Mouse (Mus musculus): ENCODE measurements around the gene Gsap. TPM values are rescaled to one million over a fixed set of nuclear protein-coding genes. Genes with fewer than 3 reads are reported as not detected.

Gene Gsap
- total RNA-seq (2015; ENCODE audit: low replicate concordance) (9.0 and 19.2 TPM in 2 replicates), total RNA-seq (2017; ENCODE audit: low replicate concordance) (2.8 and 4.1 TPM in 2 replicates)

- ATAC-seq (replicated peaks; ENCODE audit: low FRiP score, poor library complexity, severe bottlenecking), result peak; percentile 92
Observed at GRCm38 (mm10) chr5:21185764-21186685, at the start of gene Gsap. Gsap (plus strand) TSS chr5:21186255.

- ATAC-seq (replicated peaks; ENCODE audit: low FRiP score, poor library complexity, severe bottlenecking), result no peak
Observed at GRCm38 (mm10) chr5:21136575-21136974, 49.5 kb upstream of the Gsap start.

GRCm38 (mm10) chr5:21139505-21139904 is 46.5 kb upstream of the Gsap start:
- no peak for ATAC-seq (replicated peaks; ENCODE audit: low FRiP score, poor library complexity, severe bottlenecking)

- ATAC-seq (replicated peaks; ENCODE audit: low FRiP score, poor library complexity, severe bottlenecking), result peak; percentile 95
Observed at GRCm38 (mm10) chr5:21141133-21141551, 44.9 kb upstream of the Gsap start.

GRCm38 (mm10) chr5:21141626-21142025 is 44.4 kb upstream of the Gsap start:
- ATAC-seq (replicated peaks; ENCODE audit: low FRiP score, poor library complexity, severe bottlenecking), result no peak

- ATAC-seq (replicated peaks; ENCODE audit: low FRiP score, poor library complexity, severe bottlenecking), result no peak
Observed at GRCm38 (mm10) chr5:21143032-21143431, 43.0 kb upstream of the Gsap start.

- no peak for ATAC-seq (replicated peaks; ENCODE audit: low FRiP score, poor library complexity, severe bottlenecking)
Observed at GRCm38 (mm10) chr5:21144506-21145169, 41.4 kb upstream of the Gsap start.

GRCm38 (mm10) chr5:21148358-21148757 is 37.7 kb upstream of the Gsap start:
- ATAC-seq (replicated peaks; ENCODE audit: low FRiP score, poor library complexity, severe bottlenecking), result no peak

GRCm38 (mm10) chr5:21153672-21154071 is 32.4 kb upstream of the Gsap start:
- ATAC-seq (replicated peaks; ENCODE audit: low FRiP score, poor library complexity, severe bottlenecking), result no peak

- no peak for ATAC-seq (replicated peaks; ENCODE audit: low FRiP score, poor library complexity, severe bottlenecking)
Observed at GRCm38 (mm10) chr5:21156770-21157169, 29.3 kb upstream of the Gsap start.

GRCm38 (mm10) chr5:21159536-21159935 is 26.5 kb upstream of the Gsap start:
- no peak; the same call in 1 of the 2 replicates for ATAC-seq (replicated peaks; ENCODE audit: low FRiP score, poor library complexity, severe bottlenecking)

GRCm38 (mm10) chr5:21160781-21161180 is 25.3 kb upstream of the Gsap start:
- ATAC-seq (replicated peaks; ENCODE audit: low FRiP score, poor library complexity, severe bottlenecking), result no peak

- ATAC-seq (replicated peaks; ENCODE audit: low FRiP score, poor library complexity, severe bottlenecking), result no peak
Observed at GRCm38 (mm10) chr5:21163421-21163820, 22.6 kb upstream of the Gsap start.

GRCm38 (mm10) chr5:21168689-21169345 is 17.2 kb upstream of the Gsap start:
- ATAC-seq (replicated peaks; ENCODE audit: low FRiP score, poor library complexity, severe bottlenecking), result no peak

GRCm38 (mm10) chr5:21169346-21169745 is 16.7 kb upstream of the Gsap start:
- ATAC-seq (replicated peaks; ENCODE audit: low FRiP score, poor library complexity, severe bottlenecking), result no peak

GRCm38 (mm10) chr5:21169877-21170276 is 16.2 kb upstream of the Gsap start:
- ATAC-seq (replicated peaks; ENCODE audit: low FRiP score, poor library complexity, severe bottlenecking), result no peak

GRCm38 (mm10) chr5:21170440-21170839 is 15.6 kb upstream of the Gsap start:
- no peak for ATAC-seq (replicated peaks; ENCODE audit: low FRiP score, poor library complexity, severe bottlenecking)

GRCm38 (mm10) chr5:21170898-21171297 is 15.2 kb upstream of the Gsap start:
- no peak for ATAC-seq (replicated peaks; ENCODE audit: low FRiP score, poor library complexity, severe bottlenecking)

GRCm38 (mm10) chr5:21171336-21171735 is 14.7 kb upstream of the Gsap start:
- no peak for ATAC-seq (replicated peaks; ENCODE audit: low FRiP score, poor library complexity, severe bottlenecking)

- no peak for ATAC-seq (replicated peaks; ENCODE audit: low FRiP score, poor library complexity, severe bottlenecking)
Observed at GRCm38 (mm10) chr5:21172316-21172715, 13.7 kb upstream of the Gsap start.
